Mouse (Mus musculus): ENCODE data around the gene Cc2d1a.

GRCm38 (mm10) chr8:84177405-84177804 is 29.7 kb upstream of the Cc2d1a start:
- no peak for TF ChIP-seq CTCF (IDR thresholded peaks at IDR 0.05; ENCODE audit: borderline replicate concordance, extremely low read depth, insufficient read depth, insufficient read length)
- TF ChIP-seq POLR2A (IDR thresholded peaks at IDR 0.05; ENCODE audit: borderline replicate concordance, extremely low read depth, insufficient read depth, insufficient read length, poor library complexity, severe bottlenecking), result no peak

Measured in brain, embryonic 14.5 days (tissue).